Mouse (Mus musculus): ENCODE measurements at regions not wholly inside any gene's neighbourhood (a gene's known extent, or its start where the extent isn't known, plus 50 kb on each side); places are given as distances from the start of the nearest gene placed in this dataset.
"Not testable (repeated sequence)": the region's sequence is repeated elsewhere in the genome, so short reads cannot be mapped to it uniquely, and the experiment has no call there.

DNA sequence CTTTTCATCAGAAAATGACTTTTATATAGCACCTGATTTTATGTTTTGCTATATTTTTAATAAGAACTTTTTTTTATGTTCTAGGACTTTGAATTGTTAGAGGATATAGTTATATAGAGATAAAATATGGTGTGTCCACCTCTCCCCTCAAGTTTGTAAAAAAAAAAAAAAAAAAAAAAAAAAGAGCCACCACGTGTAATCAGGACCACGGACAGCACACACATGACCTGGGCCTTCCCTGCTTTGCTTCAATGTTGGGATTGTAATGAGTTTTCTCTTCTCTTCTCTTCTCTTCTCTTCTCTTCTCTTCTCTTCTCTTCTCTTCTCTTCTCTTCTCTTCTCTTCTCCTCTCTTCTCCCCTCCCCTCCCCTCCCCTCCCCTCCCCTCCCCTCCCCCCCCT, 78.5 kb downstream of the 1700010I14Rik start:
- not testable (repeated sequence) for ATAC-seq (ENCODE audit: low TSS enrichment)

DNA sequence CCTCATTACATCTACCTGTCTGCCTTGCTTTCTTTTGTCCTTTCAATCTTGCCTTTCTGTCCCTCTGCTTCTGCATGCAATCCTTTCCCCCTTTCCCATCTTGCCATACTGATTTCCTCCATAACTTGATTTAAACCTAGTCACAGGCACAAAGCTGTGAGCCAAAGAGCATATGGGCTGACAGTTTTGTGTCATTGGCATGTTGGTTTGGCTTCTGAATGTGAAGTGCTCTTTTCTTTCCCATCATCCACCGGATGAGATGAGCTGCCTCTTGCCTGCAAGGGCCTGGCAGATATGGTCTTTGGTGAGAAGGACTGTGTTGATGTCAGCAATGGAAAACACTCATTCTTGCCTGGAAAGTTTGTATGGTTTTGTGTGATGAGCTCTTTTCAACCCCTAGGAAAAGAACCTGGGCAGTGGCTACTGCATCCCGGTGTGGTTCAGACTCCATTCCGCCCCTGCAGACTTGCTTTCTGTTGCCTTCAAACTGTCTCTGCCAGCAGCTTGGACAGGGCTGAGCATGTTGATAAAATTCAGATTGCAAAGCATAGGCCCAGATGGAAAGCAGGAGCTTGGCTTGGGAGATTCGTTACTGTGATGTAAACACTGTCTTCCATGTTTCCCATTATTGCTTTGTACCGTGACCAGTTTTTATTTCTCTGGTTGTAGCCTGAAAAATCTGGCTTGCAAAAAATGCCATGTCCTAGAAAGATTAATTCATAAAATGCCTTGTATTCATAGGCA, 80.9 kb downstream of the 1700010I14Rik start:
- no peak for ATAC-seq (ENCODE audit: low TSS enrichment)

- ATAC-seq (ENCODE audit: low TSS enrichment) = no peak
These were observed 95.5 kb downstream of the 1700010I14Rik start for GRCm38 (mm10) chr17:9083629-9084028.

GRCm38 (mm10) chr17:9127866-9128265, 139.7 kb downstream of the 1700010I14Rik start:
- no peak for ATAC-seq (ENCODE audit: low TSS enrichment)

- no peak for ATAC-seq (ENCODE audit: low TSS enrichment)
These were observed 157.6 kb downstream of the 1700010I14Rik start for GRCm38 (mm10) chr17:9145605-9146223.

DNA sequence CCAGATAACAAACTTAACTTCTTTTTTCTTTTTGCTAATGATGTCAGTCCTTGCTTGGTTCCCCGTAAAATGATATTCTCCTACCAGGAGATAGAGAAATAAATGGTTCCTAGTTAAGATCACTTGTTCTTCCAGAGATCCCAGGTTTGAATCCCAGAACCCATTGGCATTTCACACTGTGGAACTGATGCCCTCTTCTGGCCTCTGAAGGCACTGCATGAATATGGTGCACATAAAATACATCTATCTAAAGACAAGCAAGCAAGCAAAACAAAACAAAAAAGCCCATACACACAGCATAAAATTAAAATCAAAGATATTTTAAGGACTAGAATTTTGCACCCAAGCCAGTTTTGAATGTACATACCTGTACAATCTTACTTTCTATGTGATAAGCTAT, 162.5 kb downstream of the 1700010I14Rik start:
- no peak for ATAC-seq (ENCODE audit: low TSS enrichment)

- no peak for ATAC-seq (ENCODE audit: low TSS enrichment)
These were observed 174.0 kb downstream of the 1700010I14Rik start for GRCm38 (mm10) chr17:9162148-9162547.

GRCm38 (mm10) chr17:9162676-9163075, 174.5 kb downstream of the 1700010I14Rik start:
- no peak for ATAC-seq (ENCODE audit: low TSS enrichment)

- ATAC-seq (ENCODE audit: low TSS enrichment) = no peak
These were observed 175.2 kb downstream of the 1700010I14Rik start for GRCm38 (mm10) chr17:9163285-9163684.

DNA sequence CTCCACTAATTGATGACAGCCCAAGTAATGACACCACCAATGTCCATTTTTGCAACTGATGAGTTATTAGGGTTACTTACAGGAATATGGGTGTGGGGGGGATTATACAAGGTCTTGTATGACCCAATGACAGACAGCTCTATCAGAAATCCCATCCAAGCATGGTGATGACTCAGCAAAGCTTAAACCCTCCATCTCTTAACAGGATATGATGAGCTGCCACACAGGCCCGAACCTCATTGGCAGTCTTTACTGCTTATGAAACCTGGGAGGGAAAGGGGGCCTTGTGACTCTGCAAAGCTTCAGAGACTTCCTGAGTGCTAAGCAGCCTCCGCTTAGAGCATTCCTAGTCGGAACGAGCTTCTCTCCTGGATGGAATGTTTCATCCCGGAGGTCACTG, 176.4 kb downstream of the 1700010I14Rik start:
- no peak for ATAC-seq (ENCODE audit: low TSS enrichment)

DNA sequence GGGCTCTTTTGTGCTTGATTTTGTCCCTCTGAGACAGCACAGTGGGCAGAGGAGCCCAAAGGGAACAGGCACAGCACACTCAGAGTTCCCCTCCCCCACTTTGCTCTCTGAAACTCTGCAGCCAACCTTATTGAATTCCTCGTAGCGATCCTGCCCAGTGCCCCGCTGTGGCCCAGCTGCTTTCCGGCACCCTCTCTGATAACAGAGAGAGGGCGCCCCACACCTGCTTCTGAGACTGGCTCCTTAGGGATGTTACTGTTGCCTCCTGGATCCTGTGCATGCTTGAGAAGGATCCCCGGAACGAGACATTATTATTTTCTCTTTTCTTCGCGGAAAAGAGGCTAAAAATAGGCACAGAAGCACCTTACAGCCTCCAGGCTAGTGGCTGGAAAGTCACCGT, 179.0 kb downstream of the 1700010I14Rik start:
- ATAC-seq (ENCODE audit: low TSS enrichment) = peak; percentile 95

- ATAC-seq (ENCODE audit: low TSS enrichment) = peak; percentile 44; the same call in 1 of the 2 replicates
These were observed 179.6 kb downstream of the 1700010I14Rik start for GRCm38 (mm10) chr17:9167571-9168201.

DNA sequence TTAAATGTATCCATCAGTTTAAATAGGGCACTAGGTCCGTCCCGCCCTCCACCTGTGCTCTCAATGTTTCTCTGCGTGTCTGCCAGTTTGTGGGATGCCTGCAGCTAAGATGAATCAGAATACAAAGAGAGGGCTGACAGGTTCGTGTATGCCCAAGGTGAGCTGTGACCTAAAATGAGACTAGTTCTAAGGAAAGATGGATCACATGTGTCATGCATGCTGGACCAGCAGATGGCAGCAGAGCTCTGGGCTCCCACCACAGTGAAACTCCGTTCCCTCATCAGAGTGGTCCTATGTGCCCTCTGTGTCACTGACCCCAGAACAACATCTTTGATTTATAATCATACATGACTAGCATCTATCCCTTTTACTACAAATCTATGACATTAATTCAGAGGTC, 180.3 kb downstream of the 1700010I14Rik start:
- ATAC-seq (ENCODE audit: low TSS enrichment) = peak; percentile 66

DNA sequence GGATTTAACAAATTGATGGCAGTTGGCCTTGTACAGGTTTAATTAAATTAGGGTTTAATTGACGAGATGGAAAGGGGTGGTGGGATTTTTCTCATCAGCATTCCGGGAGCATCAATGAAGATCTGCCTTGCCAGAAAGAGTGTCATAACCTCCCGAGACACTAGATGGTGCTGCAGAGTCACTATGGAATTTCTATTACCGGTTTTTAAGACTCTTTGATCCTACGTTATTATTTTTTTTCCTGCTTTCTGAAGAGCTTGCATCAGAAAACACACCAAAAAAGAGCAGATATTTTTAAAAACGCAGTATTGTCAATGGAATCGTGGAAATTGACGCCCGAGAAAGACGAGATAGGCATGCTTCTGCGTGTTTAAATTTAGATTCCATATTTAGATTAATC, 181.2 kb downstream of the 1700010I14Rik start:
- ATAC-seq (ENCODE audit: low TSS enrichment) = no peak

GRCm38 (mm10) chr17:9197160-9197559, 209.0 kb downstream of the 1700010I14Rik start:
- no peak for ATAC-seq (ENCODE audit: low TSS enrichment)

DNA sequence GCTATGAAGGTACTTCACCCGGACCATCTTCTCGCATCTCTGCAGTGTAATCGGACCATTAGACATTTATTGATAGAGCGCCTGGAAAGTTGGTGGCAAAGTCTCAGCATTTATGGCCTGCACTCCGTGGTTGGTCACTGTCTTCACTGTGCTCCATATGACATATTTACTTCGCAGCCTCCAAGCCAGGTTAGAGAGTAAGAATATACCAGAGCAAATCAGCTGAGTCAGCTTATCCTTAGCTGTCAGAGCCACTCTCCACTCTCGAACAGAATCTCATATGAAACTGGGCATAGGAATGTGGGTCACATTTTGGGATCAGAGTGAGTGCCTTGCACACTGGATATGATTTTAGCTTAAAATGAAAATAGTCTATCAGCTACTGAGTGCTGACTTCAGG, 212.3 kb downstream of the 1700010I14Rik start:
- ATAC-seq (ENCODE audit: low TSS enrichment) = no peak

DNA sequence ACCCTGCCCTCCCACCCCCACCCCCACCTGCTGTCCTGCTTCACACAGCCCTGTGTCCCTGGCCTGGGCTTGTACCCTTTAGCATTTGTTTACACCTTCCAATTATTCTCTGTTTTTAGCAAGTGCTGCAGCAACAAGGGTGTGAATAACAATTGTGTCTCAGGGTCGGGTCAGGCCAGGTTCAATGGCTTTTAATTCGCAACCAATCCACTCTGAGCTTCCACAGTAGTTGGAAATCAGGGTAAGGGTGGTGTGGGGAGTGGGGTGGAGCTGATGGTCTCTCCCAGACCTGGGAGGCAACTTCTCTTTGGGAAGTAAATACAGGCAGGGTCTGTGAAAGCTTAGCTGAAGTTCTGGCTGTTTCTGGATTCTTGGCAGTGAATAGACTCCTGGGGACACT, 214.4 kb downstream of the 1700010I14Rik start:
- no peak for ATAC-seq (ENCODE audit: low TSS enrichment)

- ATAC-seq (ENCODE audit: low TSS enrichment) = no peak
These were observed 211.2 kb upstream of the Gm17728 start for GRCm38 (mm10) chr17:9210626-9211025.

- no peak for ATAC-seq (ENCODE audit: low TSS enrichment)
These were observed 198.8 kb upstream of the Gm17728 start for GRCm38 (mm10) chr17:9223097-9223496.

- peak; percentile 84 for ATAC-seq (ENCODE audit: low TSS enrichment)
These were observed 193.8 kb upstream of the Gm17728 start for GRCm38 (mm10) chr17:9227872-9228575.

- peak; percentile 88 for ATAC-seq (ENCODE audit: low TSS enrichment)
These were observed 186.7 kb upstream of the Gm17728 start for GRCm38 (mm10) chr17:9235141-9235571.

- peak; percentile 27; the same call in 1 of the 2 replicates for ATAC-seq (ENCODE audit: low TSS enrichment)
These were observed 163.2 kb upstream of the Gm17728 start for GRCm38 (mm10) chr17:9258646-9259170.
